Mouse (Mus musculus) limb, embryonic 11.5 days (tissue): Measurements from ENCODE around the gene Gm28038. TPM values are rescaled to one million over a fixed set of nuclear protein-coding genes. Genes with fewer than 3 reads are reported as not detected.

ENCODE experiments used
- ATAC-seq: fragments of 200-750 bp; cut with Nextera tagmentation; 2 replicates; pipeline ENCODE4 v1.8.0; 2017; ENCODE audit warnings: low read depth; ENCODE audit not compliant: insufficient number of reproducible peaks, low FRiP score, low TSS enrichment
- DNase-seq: peaks from one replicate; pipeline ENCODE4 v3.0.0-alpha.2; 2015; ENCODE audit warnings: low spot score
- H3K27ac ChIP-seq: fragments of 300-500 bp; sonication (generic); replicated peaks from 2 replicates; pipeline ENCODE4 v1.5.1; 2014; ENCODE audit warnings: low read depth, mild to moderate bottlenecking, low read length
- H3K27me3 ChIP-seq: fragments of 300-500 bp; sonication (generic); 2 replicates; pipeline ENCODE4 v1.6.1; 2014; ENCODE audit warnings: mild to moderate bottlenecking, low read length, mixed read lengths; ENCODE audit not compliant: control insufficient read depth, insufficient read depth
- H3K36me3 ChIP-seq: fragments of 300-500 bp; sonication (generic); 2 replicates; pipeline ENCODE4 v1.6.1; 2014; ENCODE audit warnings: mild to moderate bottlenecking, low read length, moderate library complexity, mixed read lengths; ENCODE audit not compliant: control insufficient read depth, insufficient read depth
- H3K4me1 ChIP-seq: fragments of 300-500 bp; sonication (generic); 2 replicates; pipeline ENCODE4 v1.6.1; 2014; ENCODE audit warnings: low read length, mixed read lengths; ENCODE audit not compliant: control insufficient read depth, insufficient read depth
- H3K4me2 ChIP-seq: fragments of 300-500 bp; sonication (generic); 2 replicates; pipeline ENCODE4 v1.6.1; 2014; ENCODE audit warnings: low read depth, mild to moderate bottlenecking, moderate library complexity; ENCODE audit not compliant: severe bottlenecking
- H3K4me3 ChIP-seq: fragments of 300-500 bp; sonication (generic); 2 replicates; pipeline ENCODE4 v1.5.1; 2014; ENCODE audit warnings: low read depth, low read length
- H3K9ac ChIP-seq: fragments of 300-500 bp; sonication (generic); 2 replicates; pipeline ENCODE4 v1.6.1; 2014; ENCODE audit warnings: mild to moderate bottlenecking, low read length
- H3K9me3 ChIP-seq: fragments of 300-500 bp; sonication (generic); 2 replicates; pipeline ENCODE4 v1.6.1; 2016; ENCODE audit warnings: low read length; ENCODE audit not compliant: control insufficient read depth
- WGBS: fragments of 180-500 bp; shearing (Covaris S2); extraction: QIAGEN DNeasy Blood & Tissue Kit; methylation state at CpG from one replicate; pipeline ENCODE4 v1.1.7; 2014; 5-methylcytosine and 5-hydroxymethylcytosine counted together
- polyA plus RNA-seq: library from polyadenylated mRNA; unstranded; fragments of >200 nt; fragmentation: Nextera tagmentation; extraction: Ambion mirVana; gene quantifications from 2 replicates; pipeline ENCODE4 v1.2.1, GENCODE M21; 2014

Gm28038 gene
- polyA plus RNA-seq, 1 experiment from 2014 or later, result not detected

DNA sequence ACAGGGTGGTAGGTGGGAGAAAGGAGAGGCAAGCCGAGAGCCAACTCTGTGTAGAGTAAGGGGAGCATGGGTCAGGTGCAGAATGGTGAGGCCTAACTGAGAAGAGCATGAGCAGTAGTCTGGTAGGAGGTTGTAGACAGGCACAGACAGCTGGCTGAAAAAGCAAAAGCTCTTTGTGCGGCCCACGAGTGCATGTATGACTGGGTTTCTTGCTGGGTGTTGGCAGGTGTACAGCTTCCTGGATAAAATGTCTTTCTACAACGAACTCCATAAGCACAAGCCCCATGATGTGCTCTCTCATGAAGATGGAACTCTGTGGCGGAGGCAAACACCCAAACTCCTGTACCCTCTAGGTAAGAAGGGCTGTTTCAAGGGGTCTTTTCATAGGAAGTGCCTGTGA is 36.1 kb downstream of the Gm28038 start:
- peaks cover 32% of the 10 kb centered on the region for H3K36me3 ChIP-seq
- no peaks in the 10 kb centered on the region for H3K27me3 ChIP-seq
- H3K4me3 ChIP-seq, result no peak overlapping the region
- H3K4me2 ChIP-seq, result no peak overlapping the region
- H3K9me3 ChIP-seq, result no peaks in the 10 kb centered on the region
- ATAC-seq (no peak), DNase-seq (no peak)
- 95% methylated on average over 5 of the region's 5 CpGs for WGBS
- no peak overlapping the region for H3K9ac ChIP-seq
- H3K27ac ChIP-seq, result no peak overlapping the region
- H3K4me1 ChIP-seq, result no peaks in the 10 kb centered on the region

DNA sequence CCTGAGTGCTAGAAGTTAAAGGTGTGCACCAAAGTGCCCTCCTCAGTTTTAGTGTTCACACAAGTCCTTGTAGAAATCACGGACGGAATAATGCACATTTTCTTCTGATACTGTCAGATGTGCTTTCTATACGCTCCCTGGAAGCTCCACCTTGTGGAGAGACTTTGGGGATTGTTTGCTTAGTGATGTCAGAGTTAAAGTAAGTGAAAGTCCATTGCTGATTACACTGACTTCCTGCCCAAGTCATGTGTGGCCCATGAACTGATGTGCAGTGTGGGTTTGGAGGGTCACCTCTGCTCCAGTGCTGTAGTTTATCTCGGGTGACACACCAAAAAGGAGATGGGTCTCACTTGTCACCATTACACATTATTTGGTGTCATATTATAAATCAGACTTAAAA is 38.4 kb downstream of the Gm28038 start:
- Histone ChIP-seq H3K4me2 (no peak overlapping the region), H3K4me3 (no peak overlapping the region), H3K9ac (no peak overlapping the region), H3K36me3 (peaks cover 36% of the 10 kb centered on the region), H3K27me3 (no peaks in the 10 kb centered on the region), H3K9me3 (no peaks in the 10 kb centered on the region), H3K27ac (no peak overlapping the region), H3K4me1 (no peaks in the 10 kb centered on the region)
- 93% methylated on average over 4 of the region's 4 CpGs for WGBS
- DNase-seq (no peak), ATAC-seq (no peak)

DNA sequence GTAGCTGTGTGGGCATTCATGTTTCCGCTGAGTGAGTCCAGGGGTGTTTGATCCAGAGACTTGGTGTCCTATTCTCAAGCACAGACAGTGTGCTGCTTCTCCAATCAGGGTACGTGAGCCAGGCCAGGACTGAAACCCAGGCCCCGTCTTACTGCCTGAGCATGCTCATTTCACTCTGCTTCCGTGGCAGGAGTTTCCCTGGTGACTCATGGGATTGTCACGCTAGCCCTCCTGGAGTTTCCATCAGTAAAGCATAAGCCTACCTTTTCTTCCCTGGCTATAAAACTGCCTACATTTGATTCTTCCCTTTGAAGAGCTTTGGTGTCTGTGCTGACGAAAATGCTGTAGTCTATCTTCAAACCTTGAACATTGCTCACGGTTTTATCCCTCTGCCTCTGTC is 42.3 kb downstream of the Gm28038 start:
- H3K4me1 ChIP-seq, result no peaks in the 10 kb centered on the region
- 90% methylated on average over 7 of the region's 7 CpGs for WGBS
- DNase-seq, result no peak
- no peaks in the 10 kb centered on the region for H3K9me3 ChIP-seq
- no peaks in the 10 kb centered on the region for H3K27me3 ChIP-seq
- H3K4me3 ChIP-seq, result no peak overlapping the region
- H3K4me2 ChIP-seq, result no peak overlapping the region
- no peak overlapping the region for H3K9ac ChIP-seq
- ATAC-seq, result no peak
- H3K36me3 ChIP-seq, result peaks cover 24% of the 10 kb centered on the region
- H3K27ac ChIP-seq, result no peak overlapping the region

DNA sequence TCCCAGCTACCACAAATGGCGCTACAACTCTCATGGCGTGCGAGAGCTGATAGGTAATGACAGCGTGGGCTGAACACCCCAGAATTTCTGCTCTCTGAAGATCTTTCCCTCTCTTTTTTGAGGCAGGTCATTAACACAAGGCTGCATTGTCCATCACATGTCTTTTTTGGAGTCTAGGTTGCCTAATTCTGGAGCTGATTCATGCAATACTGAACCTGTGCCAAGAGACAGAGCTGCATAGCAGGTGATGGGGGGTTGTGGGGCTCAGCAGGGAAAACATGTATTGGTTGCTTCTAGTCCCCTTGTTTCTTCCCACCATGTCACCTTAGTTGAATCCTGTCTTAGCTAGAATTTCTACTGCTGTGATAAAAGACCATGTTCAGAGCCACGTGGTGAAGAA is 44.5 kb downstream of the Gm28038 start:
- Histone ChIP-seq H3K27ac (no peak overlapping the region), H3K27me3 (no peaks in the 10 kb centered on the region), H3K4me3 (no peak overlapping the region), H3K4me2 (no peak overlapping the region), H3K4me1 (no peaks in the 10 kb centered on the region), H3K9me3 (no peaks in the 10 kb centered on the region), H3K36me3 (peaks cover 28% of the 10 kb centered on the region), H3K9ac (no peak overlapping the region)
- no peak for ATAC-seq
- DNase-seq, result no peak
- 94% methylated on average over 5 of the region's 5 CpGs for WGBS

DNA sequence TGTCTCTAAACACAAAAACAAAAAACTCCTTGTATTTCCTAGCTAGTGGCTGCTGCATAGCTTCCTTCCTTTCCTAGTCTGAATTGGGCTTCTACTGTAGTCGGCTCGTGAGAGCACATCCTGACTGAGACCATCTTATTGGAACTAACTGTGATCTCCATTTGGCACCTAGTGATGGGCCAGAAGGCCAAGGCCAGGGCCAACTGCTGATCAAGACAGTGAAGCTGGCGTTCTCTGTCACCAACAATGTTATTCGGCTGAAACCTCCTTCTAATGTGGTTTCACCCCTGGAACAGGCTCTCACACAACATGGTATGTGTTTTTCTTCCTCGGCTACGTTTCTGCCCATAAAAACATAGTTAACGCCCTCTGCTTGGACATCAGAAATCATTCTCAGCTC is 46.4 kb downstream of the Gm28038 start:
- no peak overlapping the region for H3K4me3 ChIP-seq
- no peaks in the 10 kb centered on the region for H3K9me3 ChIP-seq
- DNase-seq, result no peak
- no peak overlapping the region for H3K4me2 ChIP-seq
- no peak for ATAC-seq
- 93% methylated on average over 7 of the region's 7 CpGs for WGBS
- no peak overlapping the region for H3K27ac ChIP-seq
- H3K4me1 ChIP-seq, result no peaks in the 10 kb centered on the region
- peaks cover 32% of the 10 kb centered on the region for H3K36me3 ChIP-seq
- no peak overlapping the region for H3K9ac ChIP-seq
- H3K27me3 ChIP-seq, result no peaks in the 10 kb centered on the region

DNA sequence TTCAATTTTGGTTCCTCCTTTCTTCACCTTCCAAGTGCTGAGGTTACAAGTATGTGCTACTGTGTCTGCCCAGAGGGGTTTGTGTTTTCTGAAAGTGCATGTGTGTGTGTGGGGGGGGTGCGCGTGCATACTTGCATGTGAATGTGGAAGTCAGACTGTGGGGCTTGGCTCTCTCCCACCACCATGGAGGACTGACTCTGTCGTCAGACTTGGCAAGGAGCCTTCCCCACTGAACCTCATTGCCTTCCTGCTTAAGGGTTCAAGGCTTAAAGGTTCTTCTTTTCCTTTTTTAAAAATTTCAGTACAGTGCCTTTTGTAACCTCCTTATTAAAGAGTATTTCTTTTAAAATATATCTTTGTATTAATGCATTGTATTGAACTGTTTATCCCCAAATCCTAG is 47.9 kb downstream of the Gm28038 start:
- peaks cover 33% of the 10 kb centered on the region for H3K36me3 ChIP-seq
- no peaks in the 10 kb centered on the region for H3K9me3 ChIP-seq
- no peak overlapping the region for H3K4me3 ChIP-seq
- no peak overlapping the region for H3K4me2 ChIP-seq
- no peak overlapping the region for H3K27ac ChIP-seq
- H3K4me1 ChIP-seq, result no peaks in the 10 kb centered on the region
- 96% methylated on average over 3 of the region's 3 CpGs for WGBS
- no peak for ATAC-seq
- H3K9ac ChIP-seq, result no peak overlapping the region
- no peak for DNase-seq
- no peaks in the 10 kb centered on the region for H3K27me3 ChIP-seq

DNA sequence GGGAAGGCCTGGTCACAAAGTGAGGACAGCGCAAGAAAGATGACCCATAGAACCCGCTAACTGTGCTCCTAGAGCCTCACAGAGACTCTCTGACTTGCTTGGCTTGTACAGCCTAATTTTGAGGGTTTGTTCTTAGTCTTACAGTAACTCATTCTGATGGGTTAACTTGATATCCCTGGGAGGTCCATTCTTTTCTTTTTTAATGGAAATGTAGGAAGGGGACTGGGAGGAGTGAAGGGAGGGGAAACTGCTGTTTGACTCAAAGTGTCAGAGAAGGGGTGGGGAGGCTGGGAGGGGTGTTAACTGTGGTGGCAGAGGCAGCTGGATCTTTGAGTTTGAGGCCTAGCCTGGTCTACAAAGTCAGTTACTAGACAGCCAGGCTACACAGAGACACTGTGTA is 54.5 kb downstream of the Gm28038 start:
- H3K9ac ChIP-seq, result no peak overlapping the region
- ATAC-seq (no peak), DNase-seq (no peak)
- H3K4me1 ChIP-seq, result no peaks in the 10 kb centered on the region
- H3K27ac ChIP-seq, result no peak overlapping the region
- H3K9me3 ChIP-seq, result no peaks in the 10 kb centered on the region
- WGBS, result 96% methylated on average over 2 of the region's 2 CpGs
- H3K4me3 ChIP-seq, result no peak overlapping the region
- H3K27me3 ChIP-seq, result no peaks in the 10 kb centered on the region
- peaks cover 52% of the 10 kb centered on the region for H3K36me3 ChIP-seq
- H3K4me2 ChIP-seq, result no peak overlapping the region

DNA sequence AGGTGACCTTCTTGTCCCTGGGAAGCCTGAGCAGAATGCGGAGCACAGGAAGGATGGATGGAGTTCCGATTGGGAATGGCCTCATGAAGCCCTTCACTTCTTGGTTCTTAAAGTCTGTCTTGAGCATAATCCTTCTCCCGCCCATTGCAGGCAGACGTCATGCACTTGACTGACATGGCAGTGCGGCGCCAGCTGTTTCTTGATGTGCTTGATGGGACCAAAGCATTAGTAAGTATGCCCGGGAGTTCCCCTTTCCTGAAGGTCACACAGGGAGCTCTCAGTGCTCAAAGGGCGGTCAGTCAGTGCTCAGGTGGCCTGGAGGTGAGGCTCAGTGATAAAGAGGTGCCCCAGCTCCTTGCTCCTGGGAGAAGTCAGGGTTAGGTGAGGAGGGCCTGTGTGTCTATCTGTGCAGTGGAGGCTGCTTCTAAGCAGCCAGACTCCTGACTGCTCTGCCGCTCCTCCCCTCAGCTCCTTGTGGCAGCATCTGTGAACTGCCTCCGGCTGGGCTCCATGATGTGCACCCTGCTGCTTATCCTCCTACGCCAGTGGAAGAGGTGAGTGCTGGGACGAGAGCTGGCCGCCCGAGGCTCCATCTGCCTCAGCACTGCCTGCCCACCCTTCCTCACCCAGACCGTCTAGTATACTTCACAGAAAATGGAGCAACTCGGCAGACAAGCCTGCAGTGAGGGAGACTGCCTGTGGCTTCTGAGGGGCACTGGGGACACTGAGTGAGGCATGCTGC is 55.5 kb downstream of the Gm28038 start:
- Histone ChIP-seq H3K4me3 (no peak overlapping the region), H3K9me3 (no peaks in the 10 kb centered on the region), H3K36me3 (peaks cover 54% of the 10 kb centered on the region), H3K27me3 (no peaks in the 10 kb centered on the region), H3K4me2 (no peak overlapping the region), H3K9ac (no peak overlapping the region), H3K27ac (no peak overlapping the region), H3K4me1 (no peaks in the 10 kb centered on the region)
- WGBS, result 79% methylated on average over 16 of the region's 16 CpGs
- ATAC-seq (no peak), DNase-seq (no peak)

DNA sequence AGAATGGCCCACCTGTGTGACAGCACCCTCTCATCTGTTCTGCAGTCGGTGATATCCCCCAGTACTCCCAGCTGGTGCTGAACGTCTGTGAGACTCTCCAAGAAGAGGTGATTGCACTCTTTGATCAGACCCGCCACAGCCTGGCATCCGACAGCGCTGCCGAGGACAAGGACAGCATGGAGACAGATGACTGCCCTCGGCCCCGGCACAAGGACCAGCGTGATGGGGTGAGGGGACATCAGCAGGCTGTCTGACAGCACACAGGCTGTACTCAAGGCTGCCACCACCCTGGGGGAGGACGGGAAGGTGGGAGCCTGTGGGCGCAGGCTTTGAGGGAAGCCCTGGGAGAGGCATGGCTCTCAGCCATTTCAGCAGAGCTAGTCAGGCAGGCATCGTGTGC is 56.3 kb downstream of the Gm28038 start:
- Histone ChIP-seq H3K36me3 (peaks cover 58% of the 10 kb centered on the region), H3K9ac (no peak overlapping the region), H3K4me2 (no peak overlapping the region), H3K4me1 (no peaks in the 10 kb centered on the region), H3K27me3 (no peaks in the 10 kb centered on the region), H3K9me3 (no peaks in the 10 kb centered on the region), H3K27ac (no peak overlapping the region), H3K4me3 (no peak overlapping the region)
- DNase-seq (no peak), ATAC-seq (no peak)
- 61% methylated on average over 12 of the region's 12 CpGs for WGBS
